Mouse (Mus musculus) lung, postnatal 0 days (tissue): ENCODE measurements at regions not wholly inside any gene's neighbourhood (a gene's known extent, or its start where the extent isn't known, plus 50 kb on each side); places are given as distances from the start of the nearest gene placed in this dataset.

Experiments
- CTCF ChIP-seq: IDR thresholded peaks from 2 replicates; pipeline ENCODE4 v1.5.1; 2016; ENCODE audit warnings: antibody characterized with exemption, mild to moderate bottlenecking
- EP300 ChIP-seq: IDR thresholded peaks from 2 replicates; pipeline ENCODE4 v1.6.1; 2016; ENCODE audit warnings: antibody characterized with exemption, mild to moderate bottlenecking, control low read depth

DNA sequence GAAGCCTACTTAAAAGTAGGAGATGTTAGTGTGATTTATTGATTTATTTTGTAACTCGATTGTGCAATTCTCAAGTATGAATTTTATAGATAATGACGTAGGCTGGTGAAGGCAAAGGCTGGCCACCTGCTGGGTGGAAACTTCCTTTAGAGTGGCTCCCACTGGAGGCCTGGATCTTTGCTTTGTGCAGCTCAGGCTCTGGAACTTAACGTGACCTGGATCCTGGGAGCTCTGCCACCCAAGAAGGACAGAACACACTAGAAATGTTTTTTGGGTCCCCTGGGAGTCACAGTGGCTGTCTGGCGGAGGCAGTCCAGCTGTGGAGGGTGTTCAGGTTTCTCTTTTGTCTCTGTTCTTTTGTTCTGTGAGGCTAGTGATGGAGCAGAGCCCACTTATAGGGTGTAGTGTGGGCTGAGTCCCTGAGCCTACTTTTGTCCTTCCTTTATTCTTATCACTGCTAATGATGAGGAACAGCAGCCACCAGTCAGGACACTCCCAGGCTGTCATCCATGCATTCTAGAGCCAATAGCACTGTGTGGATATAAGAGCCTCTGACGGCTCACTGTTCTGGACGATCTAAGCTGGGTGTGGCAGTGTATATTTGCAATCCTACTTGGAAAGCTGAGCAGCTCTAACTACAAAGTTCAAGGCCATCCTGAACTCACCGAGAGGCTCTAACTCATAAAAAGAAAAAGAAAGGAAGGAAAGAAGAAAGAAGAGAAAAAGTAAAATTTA is 82.3 kb downstream of the Snrpe start:
- TF ChIP-seq EP300 (no peak), CTCF (no peak)
